Mouse (Mus musculus): ENCODE measurements around the gene Cyp3a41a.
"Not testable (repeated sequence)": the region's sequence is repeated elsewhere in the genome, so short reads cannot be mapped to it uniquely, and the experiment has no call there.

Cyp3a41a gene

GRCm38 (mm10) chr5:145720036-145720435, at the start of gene Cyp3a41a:
Cyp3a41a (minus strand) TSS chr5:145720136.
- not testable (repeated sequence) for DNase-seq

- DNase-seq, result not testable (repeated sequence)
Measured at GRCm38 (mm10) chr5:145737512-145737911, 17.6 kb upstream of the Cyp3a41a start.

- not testable (repeated sequence) for DNase-seq
Measured at GRCm38 (mm10) chr5:145714296-145714695, 5.6 kb downstream of the Cyp3a41a start.

- DNase-seq, result not testable (repeated sequence)
Measured at GRCm38 (mm10) chr5:145707372-145707771, 12.6 kb downstream of the Cyp3a41a start.

GRCm38 (mm10) chr5:145662007-145662406, 57.9 kb downstream of the Cyp3a41a start:
- DNase-seq, result no peak

- no peak for DNase-seq
Measured at GRCm38 (mm10) chr5:145647779-145648178, 72.2 kb downstream of the Cyp3a41a start.
